Mouse (Mus musculus): ENCODE measurements at regions not wholly inside any gene's neighbourhood (a gene's known extent, or its start where the extent isn't known, plus 50 kb on each side); places are given as distances from the start of the nearest gene placed in this dataset.

GRCm38 (mm10) chr12:73403906-73404474 lies 117.4 kb downstream of the Slc38a6 start:
- ATAC-seq (ENCODE audit: poor library complexity, severe bottlenecking) = no peak

All from megakaryocyte, adult 5-6 weeks (primary cell).